Mouse (Mus musculus) embryonic facial prominence, embryonic 14.5 days (tissue): ENCODE results near the gene Atp5b. TPM values are rescaled to one million over a fixed set of nuclear protein-coding genes. Genes with fewer than 3 reads are reported as not detected.
A peak's percentile ranks its signal among the peaks of the same experiment; 100 is the strongest.

Source experiments
- ATAC-seq: fragments of 200-750 bp; cut with Nextera tagmentation; 2 replicates; pipeline ENCODE4 v1.8.0; 2017; ENCODE audit warnings: low read depth, moderate number of reproducible peaks, moderate TSS enrichment
- DNase-seq: peaks from one replicate; pipeline ENCODE4 v3.0.0-alpha.2; 2015; ENCODE audit warnings: low spot score
- H3K27ac ChIP-seq: fragments of 300-500 bp; sonication (generic); replicated peaks from 2 replicates; pipeline ENCODE4 v1.5.1; 2014; ENCODE audit warnings: low read depth, mild to moderate bottlenecking, low read length, moderate library complexity
- H3K27me3 ChIP-seq: fragments of 300-500 bp; sonication (generic); replicated peaks from 2 replicates; pipeline ENCODE4 v1.6.1; 2014; ENCODE audit warnings: low read length; ENCODE audit not compliant: control insufficient read depth, insufficient read depth
- H3K36me3 ChIP-seq: fragments of 300-500 bp; sonication (generic); 2 replicates; pipeline ENCODE4 v1.6.1; 2014; ENCODE audit warnings: low read length, mixed read lengths; ENCODE audit not compliant: control insufficient read depth, insufficient read depth
- H3K4me1 ChIP-seq: fragments of 300-500 bp; sonication (generic); 2 replicates; pipeline ENCODE4 v1.6.1; 2014; ENCODE audit warnings: antibody characterized with exemption, low read length; ENCODE audit not compliant: control insufficient read depth, insufficient read depth
- H3K4me2 ChIP-seq: fragments of 300-500 bp; sonication (generic); 2 replicates; pipeline ENCODE4 v1.6.1; 2014; ENCODE audit warnings: low read depth, mild to moderate bottlenecking, low read length, moderate library complexity, mixed read lengths
- H3K4me3 ChIP-seq: fragments of 300-500 bp; sonication (generic); 2 replicates; pipeline ENCODE4 v1.5.1; 2014; ENCODE audit warnings: low read depth, mild to moderate bottlenecking, low read length
- H3K9ac ChIP-seq: fragments of 300-500 bp; sonication (generic); 2 replicates; pipeline ENCODE4 v1.6.1; 2014; ENCODE audit warnings: low read depth, mild to moderate bottlenecking, low read length, moderate library complexity, mixed read lengths
- H3K9me3 ChIP-seq: fragments of 300-500 bp; sonication (generic); 2 replicates; pipeline ENCODE4 v1.6.1; 2016; ENCODE audit warnings: low read length; ENCODE audit not compliant: control insufficient read depth
- WGBS: fragments of 180-500 bp; shearing (Covaris S2); extraction: QIAGEN DNeasy Blood & Tissue Kit; methylation state at CpG from one replicate; pipeline ENCODE4 v1.1.7; 2014; 5-methylcytosine and 5-hydroxymethylcytosine counted together
- polyA plus RNA-seq: library from polyadenylated mRNA; unstranded; fragments of >200 nt; fragmentation: Nextera tagmentation; extraction: Ambion mirVana; gene quantifications from 2 replicates; pipeline ENCODE4 v1.2.1, GENCODE M21; 2014

Gene Atp5b
- polyA plus RNA-seq, 1 experiment from 2014 or later = 2,210 TPM

DNA sequence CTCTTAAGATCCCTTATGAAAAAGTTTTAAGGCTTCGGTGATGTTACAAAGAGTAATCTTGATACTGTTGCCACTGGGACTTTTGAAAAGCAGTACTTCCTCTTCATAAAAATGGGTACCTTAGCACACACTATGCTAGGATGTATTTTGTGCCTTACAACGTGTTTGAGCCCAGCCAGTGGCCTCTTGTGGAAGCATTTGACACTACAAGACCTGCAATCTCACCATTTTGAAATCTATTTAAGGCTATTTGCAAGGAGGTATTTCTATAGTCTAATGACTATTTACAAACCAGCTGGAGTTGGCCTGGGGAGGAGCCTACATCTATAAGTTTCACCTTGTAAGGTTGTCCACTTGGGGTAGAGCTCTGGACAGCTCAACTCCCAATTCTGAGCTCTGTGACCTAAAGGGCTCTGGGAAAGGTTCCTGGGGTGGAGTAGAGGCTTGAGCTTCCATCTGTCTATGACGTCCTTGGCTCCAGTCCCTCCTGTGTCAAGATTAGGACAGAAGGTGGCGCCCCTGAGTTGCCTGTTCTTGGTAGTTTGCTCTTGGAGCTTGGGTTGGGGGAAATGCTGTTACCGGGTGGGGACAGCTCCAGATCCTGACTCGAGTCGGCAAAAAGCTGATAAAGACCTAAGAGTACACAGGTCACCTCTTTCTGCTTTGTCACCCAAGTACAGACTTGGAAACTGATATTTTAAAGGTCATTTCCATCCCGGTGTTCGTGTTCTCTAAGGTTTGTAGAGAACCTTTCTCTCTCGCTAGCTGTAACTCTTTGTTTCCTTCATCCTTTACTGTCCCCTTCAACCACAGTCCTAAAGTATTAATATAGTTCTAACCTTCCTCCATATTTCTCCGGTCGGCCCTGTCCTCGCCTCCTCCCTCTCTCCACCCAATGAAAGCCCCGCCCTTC, 7.8 kb downstream of the Atp5b start:
- peaks cover 25% of the 10 kb centered on the region for H3K4me1 ChIP-seq
- H3K9ac ChIP-seq = peak overlapping the region; percentile 78
- peak overlapping the region; percentile 84 for H3K4me3 ChIP-seq
- DNase-seq = peak; percentile 90
- peak; percentile 47 for ATAC-seq
- peaks cover 48% of the 10 kb centered on the region for H3K36me3 ChIP-seq
- 7% methylated on average over 14 of the region's 14 CpGs for WGBS
- no peaks in the 10 kb centered on the region for H3K27me3 ChIP-seq
- H3K4me2 ChIP-seq = peak overlapping the region; percentile 95
- no peaks in the 10 kb centered on the region for H3K9me3 ChIP-seq
- H3K27ac ChIP-seq = peak overlapping the region; percentile 89; the same call in 1 of the 2 replicates

- no peaks in the 10 kb centered on the region for H3K27me3 ChIP-seq
- no peaks in the 10 kb centered on the region for H3K9me3 ChIP-seq
- peak; percentile 38 for ATAC-seq
- peaks cover 38% of the 10 kb centered on the region for H3K36me3 ChIP-seq
- peak within 1 kb of the TSS; percentile 84 for H3K4me3 ChIP-seq
- WGBS = 2% methylated on average over 20 of the region's 20 CpGs
- peak within 1 kb of the TSS; percentile 95 for H3K4me2 ChIP-seq
- peaks cover 28% of the 10 kb centered on the region for H3K4me1 ChIP-seq
- DNase-seq = peak; percentile 63
- H3K9ac ChIP-seq = peak within 1 kb of the TSS; percentile 78
- peak within 1 kb of the TSS; percentile 89 for H3K27ac ChIP-seq
Observed at GRCm38 (mm10) chr10:128091564-128092505, 8.8 kb downstream of the Atp5b start, which contains the start of gene Baz2a. Gene Baz2a (plus strand): TSS chr10:128091577.

GRCm38 (mm10) chr10:128092506-128093495, 9.7 kb downstream of the Atp5b start:
- H3K27ac ChIP-seq = peak overlapping the region; percentile 89
- peak overlapping the region; percentile 84 for H3K4me3 ChIP-seq
- no peaks in the 10 kb centered on the region for H3K27me3 ChIP-seq
- ATAC-seq (peak; percentile 27), DNase-seq (peak; percentile 85)
- H3K36me3 ChIP-seq = peaks cover 29% of the 10 kb centered on the region
- H3K9ac ChIP-seq = peak overlapping the region; percentile 78
- no peaks in the 10 kb centered on the region for H3K9me3 ChIP-seq
- peaks cover 30% of the 10 kb centered on the region for H3K4me1 ChIP-seq
- under 1% methylated on average over 58 of the region's 88 CpGs for WGBS
- peak overlapping the region; percentile 95 for H3K4me2 ChIP-seq

DNA sequence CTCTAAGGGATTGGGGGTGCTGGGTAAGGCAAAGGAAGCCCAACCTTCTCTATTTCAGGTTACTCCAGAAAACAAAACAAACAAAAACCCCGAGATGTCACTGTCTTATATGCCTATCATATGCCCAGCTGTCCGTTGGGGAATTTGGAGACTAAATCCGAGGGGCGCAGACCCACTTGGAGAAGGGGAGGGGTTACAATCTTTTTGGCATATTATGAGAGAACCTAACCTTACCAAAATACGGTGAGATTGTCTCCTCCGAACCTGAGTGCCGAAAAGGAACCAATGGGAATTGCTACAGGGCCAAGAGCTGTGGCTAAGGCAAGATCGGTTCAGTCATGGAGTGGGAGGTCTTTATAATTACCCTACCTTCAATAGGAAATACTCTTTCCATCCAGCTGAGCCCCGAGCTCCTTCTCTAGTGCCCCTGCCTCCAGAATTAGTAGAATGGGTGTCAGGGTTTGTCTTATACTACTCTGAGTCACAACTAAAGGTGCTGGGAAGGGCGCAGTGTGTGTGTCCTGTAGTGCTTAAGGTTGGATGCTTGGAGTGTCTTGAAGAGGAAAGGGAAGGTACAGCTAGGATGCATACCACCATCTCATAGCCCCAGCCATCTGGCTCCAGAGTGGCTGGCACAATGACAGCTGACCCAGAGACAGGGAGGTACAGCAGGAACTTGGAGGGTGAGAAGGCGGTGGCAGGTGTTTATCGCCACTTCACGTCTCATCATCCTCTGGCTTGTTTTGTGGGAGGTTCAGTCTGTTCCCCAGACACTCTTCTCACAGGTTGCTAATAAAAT, 10.6 kb downstream of the Atp5b start:
- WGBS = 28% methylated on average over 13 of the region's 13 CpGs
- peak overlapping the region; percentile 78 for H3K9ac ChIP-seq
- ATAC-seq = no peak
- no peaks in the 10 kb centered on the region for H3K27me3 ChIP-seq
- DNase-seq = no peak
- peaks cover 20% of the 10 kb centered on the region for H3K36me3 ChIP-seq
- H3K4me2 ChIP-seq = peak overlapping the region; percentile 95
- H3K4me3 ChIP-seq = peak overlapping the region; percentile 84
- peaks cover 37% of the 10 kb centered on the region for H3K4me1 ChIP-seq
- no peaks in the 10 kb centered on the region for H3K9me3 ChIP-seq
- peak overlapping the region; percentile 89 for H3K27ac ChIP-seq

DNA sequence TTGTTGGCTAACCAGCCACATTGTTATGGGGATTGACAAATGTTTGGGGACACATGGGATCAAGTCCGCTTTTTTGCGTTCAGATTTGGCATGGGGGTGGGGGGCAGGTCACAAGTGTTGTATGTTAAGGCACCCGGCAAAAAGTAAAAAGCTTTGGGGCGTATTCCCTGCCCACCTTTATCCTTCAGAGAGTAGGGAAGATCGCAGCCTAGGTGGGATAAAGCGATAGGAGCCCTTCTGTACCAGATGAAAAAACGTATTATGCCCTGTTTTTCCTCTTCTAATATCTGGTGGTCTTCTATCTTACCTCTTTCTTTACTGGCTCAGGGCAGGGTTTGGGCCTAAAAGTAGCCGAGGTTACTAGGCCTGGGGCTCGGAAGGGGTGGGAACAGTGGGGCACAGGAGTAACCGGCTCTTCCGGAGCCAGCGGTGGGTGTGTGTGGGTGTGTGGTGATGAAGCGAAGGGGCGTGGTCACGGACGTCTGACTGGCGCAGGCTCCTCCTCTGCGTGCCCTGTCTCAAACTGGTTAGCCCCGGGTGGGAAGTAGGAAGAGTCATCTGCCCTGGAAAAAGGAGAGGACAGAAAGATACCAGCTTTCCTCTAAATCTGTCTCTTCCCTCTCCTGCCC, 11.4 kb downstream of the Atp5b start:
- H3K4me1 ChIP-seq = peaks cover 37% of the 10 kb centered on the region
- peak overlapping the region; percentile 10; the same call in 1 of the 2 replicates for H3K27ac ChIP-seq
- ATAC-seq (peak; percentile 73), DNase-seq (peak; percentile 93)
- H3K4me2 ChIP-seq = peak overlapping the region; percentile 95
- H3K27me3 ChIP-seq = no peaks in the 10 kb centered on the region
- WGBS = 10% methylated on average over 19 of the region's 19 CpGs
- H3K4me3 ChIP-seq = peak overlapping the region; percentile 84
- H3K9me3 ChIP-seq = no peaks in the 10 kb centered on the region
- H3K9ac ChIP-seq = peak overlapping the region; percentile 28; the same call in 1 of the 2 replicates
- peaks cover 12% of the 10 kb centered on the region for H3K36me3 ChIP-seq

DNA sequence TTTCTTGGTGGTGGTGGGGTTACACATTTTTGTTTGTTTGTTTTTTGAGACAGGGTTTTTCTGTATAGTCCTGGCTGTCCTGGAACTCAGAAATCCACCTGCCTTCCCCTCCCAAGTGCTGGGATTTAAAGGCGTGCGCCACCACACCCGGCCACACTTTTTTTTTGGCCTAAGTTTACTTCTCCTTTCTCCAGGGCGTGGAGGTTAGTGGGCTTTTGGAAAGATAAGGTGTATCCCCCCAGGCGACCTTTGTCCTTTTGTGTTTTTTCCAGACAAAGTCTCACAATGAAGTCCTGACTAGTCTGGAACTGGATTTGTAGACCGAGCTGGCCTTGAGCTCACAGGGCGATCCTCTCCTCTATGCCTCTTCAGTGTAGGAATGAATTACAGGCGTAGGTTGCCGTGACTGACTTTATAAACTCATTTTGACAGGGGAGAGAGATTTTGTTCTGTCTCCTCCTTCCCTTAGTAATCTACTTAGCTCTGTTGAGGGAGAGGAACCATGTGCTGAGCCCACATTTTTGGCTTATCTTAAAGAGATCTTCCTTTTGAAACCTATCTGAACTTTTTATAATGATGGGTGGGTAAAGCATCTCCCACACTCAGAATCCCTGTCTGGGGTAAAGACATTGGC, 12.0 kb downstream of the Atp5b start:
- Histone ChIP-seq H3K36me3 (peaks cover 6% of the 10 kb centered on the region), H3K9me3 (no peaks in the 10 kb centered on the region), H3K4me3 (peak overlapping the region; percentile 84), H3K4me2 (peak overlapping the region; percentile 95), H3K9ac (0 out of 2 replicates have a peak overlapping the region, but pooled peaks have one; percentile 19), H3K27me3 (no peaks in the 10 kb centered on the region), H3K4me1 (peaks cover 37% of the 10 kb centered on the region), H3K27ac (0 out of 2 replicates have a peak overlapping the region, but pooled peaks have one; percentile 10)
- 34% methylated on average over 9 of the region's 9 CpGs for WGBS
- DNase-seq (no peak), ATAC-seq (no peak)
